Mouse (Mus musculus): ENCODE data around the gene Atg7. TPM values are rescaled to one million over a fixed set of nuclear protein-coding genes. Genes with fewer than 3 reads are reported as not detected.

Atg7 gene
- total RNA-seq, 4 experiments from 2014 or later: 21.0 to 28.8 (median 28.3) TPM

DNA sequence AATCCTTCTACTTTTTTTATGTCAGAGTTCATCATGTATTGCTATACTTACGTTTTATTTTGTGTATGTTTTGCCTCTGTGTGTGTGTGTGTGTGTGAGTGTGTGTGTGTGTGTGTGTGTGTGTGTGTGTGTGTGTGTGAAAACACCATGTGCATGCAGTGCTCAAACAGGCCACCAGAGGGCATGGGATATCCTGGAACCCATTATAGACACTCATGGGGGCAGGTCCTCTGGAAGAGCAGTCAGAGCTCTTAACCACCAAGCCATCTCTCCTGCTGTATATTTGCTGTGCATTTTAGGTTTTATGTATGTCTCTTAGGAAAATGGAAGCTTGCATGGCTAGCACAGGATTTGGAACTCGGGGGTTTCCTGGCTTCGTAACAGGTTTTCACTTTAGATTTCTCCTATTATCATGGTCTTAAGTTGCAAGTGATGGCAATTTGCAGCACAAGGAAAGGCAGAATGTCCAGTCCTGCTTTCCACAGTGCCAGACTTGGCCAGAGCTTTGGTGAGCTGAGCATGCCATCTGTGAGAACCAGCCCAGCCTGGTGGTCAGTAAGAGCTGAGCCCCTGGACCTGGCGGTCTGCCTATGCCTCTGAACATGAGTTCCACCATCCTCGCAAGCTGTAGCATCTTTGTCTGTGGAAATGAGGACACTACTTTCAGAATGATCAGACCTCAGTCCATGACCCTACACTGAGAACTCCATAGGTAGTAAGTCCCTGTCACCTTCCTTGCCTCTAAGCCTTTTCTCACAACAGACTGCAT lies 172.2 kb downstream of the Atg7 start:
- DNase-seq (ENCODE audit: low spot score in 2 of 2): no peak

DNA sequence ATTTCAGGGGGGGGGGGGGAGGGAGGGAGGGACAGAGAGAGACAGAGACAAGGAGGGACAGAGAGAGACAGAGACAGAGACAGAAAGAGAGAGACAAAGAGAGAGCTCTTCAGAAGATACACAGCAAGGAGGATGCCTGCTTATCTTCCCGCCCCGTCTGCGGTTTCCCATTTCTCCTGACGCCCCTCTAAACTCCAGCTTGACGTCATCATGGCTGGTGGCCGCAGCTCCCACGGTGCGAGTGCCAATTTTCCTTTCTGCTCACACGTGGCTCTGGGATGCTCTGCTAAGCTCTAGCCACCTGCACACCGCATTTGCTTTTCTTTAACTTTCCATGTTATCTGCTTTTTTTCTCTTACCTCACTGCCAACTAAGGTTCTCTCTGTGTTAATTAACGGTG lies 175.1 kb downstream of the Atg7 start:
- DNase-seq (ENCODE audit: low spot score in 2 of 2): no peak

DNA sequence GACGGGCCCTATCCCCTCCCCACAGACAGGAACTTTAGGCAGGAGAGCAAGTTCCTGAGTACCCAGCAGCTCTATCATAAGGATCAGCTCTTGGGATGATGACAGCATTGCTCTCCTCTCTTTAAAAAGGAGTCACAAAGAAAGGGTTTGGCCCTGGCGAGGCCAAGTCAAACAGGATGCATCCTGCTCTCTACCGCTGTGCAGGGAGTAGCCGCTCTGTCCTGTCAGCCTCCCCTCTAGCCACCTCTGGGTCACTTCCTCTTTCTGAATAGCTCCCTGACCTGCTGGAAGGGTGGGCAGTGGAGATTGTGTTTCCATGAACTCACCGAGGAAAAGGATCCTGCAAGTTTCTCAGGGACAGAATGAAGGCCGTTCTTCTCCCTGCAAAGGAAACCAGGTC lies 175.6 kb downstream of the Atg7 start:
- no peak for DNase-seq (ENCODE audit: low spot score in 2 of 2)

DNA sequence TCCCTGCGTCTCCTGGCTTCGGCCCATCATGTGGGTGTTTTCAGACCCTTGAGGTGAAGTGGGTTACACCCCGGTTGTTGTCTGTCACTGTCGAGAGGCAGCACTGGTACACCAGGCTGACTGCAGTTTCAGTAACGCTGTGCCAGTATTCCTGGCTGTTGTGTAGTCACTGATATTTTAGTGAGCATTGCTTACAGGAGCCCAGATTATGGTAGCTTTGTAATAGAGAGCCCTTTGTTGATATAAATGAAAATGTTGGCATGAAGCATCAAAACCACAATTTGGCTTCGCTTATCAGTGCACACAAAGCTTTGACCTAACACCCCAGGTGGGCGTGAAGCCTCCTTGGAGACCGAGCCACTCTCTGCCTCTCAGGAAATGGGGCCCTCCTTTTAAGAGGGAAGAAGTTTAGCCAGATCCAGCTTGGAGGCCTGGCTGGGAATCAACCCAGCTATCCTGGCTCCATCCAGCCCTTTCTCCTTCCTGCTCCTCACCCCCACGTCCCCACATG lies 177.1 kb downstream of the Atg7 start:
- no peak for DNase-seq (ENCODE audit: low spot score in 2 of 2)

DNA sequence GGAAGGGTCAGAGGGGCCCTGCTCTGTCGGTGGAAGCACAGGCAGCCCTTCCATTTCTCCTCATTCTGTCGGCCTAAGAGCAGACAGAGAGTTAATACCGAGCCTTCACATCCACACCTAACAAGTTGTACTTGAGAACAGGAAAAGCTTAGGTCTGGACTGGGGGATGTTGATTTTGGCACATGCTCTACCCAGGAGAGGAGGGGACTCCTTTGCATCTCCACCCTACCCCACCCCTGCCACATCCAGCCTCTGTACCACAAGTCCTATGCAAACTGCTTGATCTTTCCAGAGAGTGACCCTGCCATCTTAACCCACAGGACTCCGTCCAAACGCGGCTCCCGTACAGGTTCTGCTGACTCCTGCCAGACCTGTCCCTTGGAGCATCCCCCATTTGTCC lies 178.7 kb downstream of the Atg7 start:
- DNase-seq (ENCODE audit: low spot score in 2 of 2): no peak

DNA sequence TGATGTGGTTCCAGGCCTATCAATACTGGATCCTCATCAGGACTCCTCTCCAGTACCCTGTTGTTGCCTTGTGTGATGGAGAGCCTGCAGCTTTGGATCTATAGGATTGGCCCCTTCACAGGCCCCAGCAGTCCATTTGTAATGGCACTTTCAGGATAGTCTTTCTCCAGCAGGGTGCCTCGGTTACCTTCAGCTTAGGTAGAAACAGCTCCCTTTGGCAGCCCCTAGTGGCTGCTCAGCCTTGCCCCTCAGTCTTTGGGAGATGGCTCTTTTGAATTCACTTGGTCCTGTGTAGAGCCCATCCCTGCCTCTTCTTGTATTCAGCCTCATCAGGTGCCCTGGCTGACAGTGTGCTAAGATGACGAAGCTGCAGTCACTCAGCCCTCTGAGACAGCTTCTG lies 184.0 kb downstream of the Atg7 start:
- DNase-seq (ENCODE audit: low spot score in 2 of 2): no peak

DNA sequence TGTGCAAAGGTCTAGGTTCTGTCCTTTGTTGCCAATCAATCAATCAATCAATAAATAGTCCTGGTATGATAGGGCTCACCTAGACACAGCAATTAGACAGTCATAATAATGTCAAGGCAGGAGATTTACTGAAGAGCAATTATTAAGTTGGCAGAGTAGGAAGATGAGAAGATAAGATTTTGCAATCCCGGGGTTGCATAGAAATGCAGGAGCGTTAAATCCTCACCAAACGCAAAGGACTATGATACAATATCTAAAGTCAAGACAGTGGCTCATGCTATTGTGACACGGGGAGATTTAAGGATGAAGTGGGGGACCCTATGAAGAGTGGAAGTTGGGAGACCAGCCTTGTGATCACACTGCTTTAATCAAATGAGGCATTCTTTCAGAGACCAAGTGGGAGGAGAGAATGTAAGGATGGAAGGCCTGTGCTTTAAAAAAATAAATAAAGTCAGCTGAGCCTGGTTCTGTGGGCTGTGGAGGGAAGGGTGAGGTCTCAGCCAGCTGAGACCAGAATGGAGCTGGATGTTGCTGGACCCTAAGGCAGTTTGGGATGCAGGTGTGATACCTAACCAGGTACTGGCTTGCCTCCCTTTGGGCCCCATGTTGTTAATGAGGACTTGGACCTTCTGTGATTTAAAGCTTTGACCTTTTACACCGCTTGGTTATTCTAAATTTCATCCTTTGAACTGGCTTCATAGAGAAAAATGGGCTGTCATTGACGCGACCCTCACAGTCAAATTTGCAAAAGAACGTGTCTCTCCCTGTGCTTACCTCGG lies 187.0 kb downstream of the Atg7 start:
- DNase-seq (ENCODE audit: low spot score in 2 of 2): no peak

DNA sequence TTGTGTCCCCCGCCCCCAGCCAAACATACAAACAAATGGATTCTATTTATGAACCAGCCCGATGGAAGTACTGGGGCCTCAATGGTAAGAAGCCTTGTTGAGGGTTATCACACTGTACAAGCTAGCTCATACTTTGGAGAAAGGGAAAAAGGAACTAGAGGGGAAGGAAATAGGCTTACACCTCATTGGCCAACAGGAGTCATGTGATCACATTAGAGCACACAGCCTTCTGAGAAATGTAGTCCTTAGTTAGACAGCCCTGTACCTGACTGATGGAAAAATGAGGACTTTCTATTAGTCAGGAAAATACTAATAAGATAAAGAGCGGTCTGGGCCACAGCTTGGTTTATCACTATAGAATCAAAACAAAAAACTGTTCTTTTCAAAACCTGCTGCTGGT lies 188.9 kb downstream of the Atg7 start:
- no peak for DNase-seq (ENCODE audit: low spot score in 2 of 2)

DNA sequence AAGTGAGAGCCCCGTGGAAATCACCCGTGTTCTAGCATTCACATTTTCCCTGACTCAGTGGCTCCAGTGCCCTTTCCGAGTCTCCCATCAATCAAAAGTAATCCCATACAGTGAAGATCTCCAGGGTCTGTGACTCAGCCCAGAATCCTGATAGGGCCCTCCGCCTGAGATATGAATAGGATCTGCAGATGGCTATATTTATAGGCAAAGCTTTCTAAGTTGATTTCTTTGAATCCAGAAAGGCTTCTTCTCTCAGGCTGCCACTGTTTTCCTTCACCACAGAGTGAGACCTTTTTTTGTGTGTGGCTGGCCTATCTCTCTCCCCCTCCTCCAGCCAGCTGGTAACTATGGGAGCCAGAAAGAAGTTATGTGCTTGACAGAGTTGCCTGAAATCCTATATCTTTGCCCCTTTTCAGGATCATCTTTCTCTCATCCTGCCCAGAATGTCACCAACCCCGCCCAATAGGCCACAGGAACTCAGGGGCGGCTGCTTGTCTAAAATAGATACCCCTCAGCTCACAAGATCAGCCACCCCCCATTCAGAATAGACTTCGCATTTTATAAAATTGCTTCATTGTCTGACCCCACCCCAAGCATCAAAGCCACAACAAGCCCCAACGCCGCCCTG lies 190.3 kb downstream of the Atg7 start:
- no peak for DNase-seq (ENCODE audit: low spot score in 2 of 2)

DNA sequence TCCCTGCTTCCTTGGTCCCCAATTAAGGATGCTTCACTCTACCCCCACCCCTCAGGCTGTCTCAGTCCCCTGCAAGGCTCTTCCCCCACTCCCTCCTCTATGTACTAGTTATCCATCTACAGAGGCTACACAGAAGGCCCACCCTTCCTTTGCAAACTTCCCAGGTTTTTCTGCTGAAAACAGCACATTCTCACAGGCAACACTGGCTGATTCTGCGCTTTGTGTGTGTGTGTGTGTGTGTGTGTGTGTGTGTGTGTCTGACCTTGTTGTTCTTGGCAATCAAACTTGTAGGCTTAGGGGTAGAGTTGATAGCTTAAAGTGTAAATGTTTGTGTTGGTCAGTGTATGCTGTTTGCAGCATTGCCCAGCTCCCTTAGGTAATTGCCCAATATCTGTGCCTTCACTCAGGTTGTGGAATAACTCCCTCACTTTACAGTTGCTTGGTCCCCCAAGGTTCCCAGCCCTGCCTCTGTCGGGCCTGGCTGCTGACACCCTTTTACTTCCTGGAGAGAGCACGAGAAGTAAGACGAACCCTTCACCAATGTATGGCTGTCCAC lies 191.0 kb downstream of the Atg7 start:
- DNase-seq (ENCODE audit: low spot score in 2 of 2): no peak

DNA sequence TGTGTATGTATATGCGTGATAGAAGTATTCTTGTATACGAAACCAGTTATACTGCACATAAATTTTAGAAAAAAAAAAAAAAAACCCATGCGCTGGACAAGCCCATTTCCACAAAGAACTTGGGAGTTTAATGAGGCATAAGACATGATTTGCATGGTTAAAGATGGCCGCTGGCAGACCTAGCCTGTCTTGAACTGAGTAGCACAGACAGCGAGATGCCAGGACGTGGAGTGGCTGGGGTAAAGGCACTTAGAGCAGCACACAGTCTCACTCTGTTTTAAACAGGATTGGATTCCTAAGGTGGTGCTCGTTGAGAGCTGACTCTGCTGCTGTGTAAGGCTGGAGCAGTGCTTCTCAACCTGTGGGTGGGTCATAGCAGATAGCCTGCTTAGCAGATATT lies 192.4 kb downstream of the Atg7 start:
- DNase-seq (ENCODE audit: low spot score in 2 of 2): no peak

DNA sequence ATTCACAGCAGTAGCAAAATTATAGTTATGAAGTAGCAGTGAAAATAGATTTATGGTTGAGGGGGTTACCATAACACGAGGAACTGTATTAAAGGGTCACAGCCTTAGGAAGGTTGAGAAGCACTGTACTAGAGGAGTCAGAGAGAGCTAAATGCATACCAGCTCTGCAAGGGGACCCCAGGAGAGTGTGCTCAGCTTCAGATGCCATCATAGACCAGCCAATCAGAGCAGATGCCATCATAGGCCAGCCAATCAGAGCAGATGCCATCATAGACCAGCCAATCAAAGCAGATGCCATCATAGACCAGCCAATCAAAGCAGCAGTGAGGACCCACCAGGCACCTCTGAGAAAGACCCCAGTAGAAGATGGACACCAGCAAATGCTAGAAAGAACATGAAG lies 192.9 kb downstream of the Atg7 start:
- DNase-seq (ENCODE audit: low spot score in 2 of 2): no peak

DNA sequence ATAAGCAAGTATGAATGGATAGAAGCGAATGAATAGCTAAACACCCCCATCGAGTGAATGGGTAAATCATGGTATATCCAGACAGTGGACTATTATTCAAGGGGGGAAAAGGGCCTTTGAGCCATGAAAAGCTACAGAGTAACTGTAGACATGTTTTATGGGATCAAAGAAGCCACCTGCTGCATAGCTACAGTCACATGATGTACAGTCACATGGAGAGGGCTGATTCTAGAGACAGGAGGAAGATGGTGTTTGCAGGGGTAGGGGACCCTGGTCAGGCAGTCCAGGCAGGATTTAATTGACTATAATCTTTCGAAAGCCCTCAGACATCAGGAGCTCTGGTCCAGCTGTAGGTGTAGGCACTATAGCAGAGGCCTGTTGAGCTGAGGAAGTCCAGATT lies 193.5 kb downstream of the Atg7 start:
- DNase-seq (ENCODE audit: low spot score in 2 of 2): no peak

DNA sequence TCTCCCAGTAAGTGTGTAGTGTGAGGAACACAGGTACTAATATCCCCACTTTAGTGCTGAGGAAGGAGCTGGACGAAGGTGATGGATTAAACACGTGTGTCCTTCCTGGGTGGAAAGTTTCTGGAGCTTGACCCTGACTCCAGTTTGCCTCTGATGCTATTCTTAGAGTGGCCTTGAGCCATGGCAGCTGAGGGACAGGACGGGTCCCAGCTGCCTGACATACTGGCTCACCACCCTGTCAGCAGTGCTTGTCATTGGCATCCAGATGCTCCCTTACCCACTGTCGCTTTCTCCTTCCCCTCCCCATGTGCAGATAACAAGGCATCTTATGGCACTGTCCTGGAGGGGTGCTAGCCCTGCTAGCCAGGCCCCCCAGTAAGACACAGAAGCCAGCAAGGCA lies 196.0 kb downstream of the Atg7 start:
- no peak for DNase-seq (ENCODE audit: low spot score in 2 of 2)

DNA sequence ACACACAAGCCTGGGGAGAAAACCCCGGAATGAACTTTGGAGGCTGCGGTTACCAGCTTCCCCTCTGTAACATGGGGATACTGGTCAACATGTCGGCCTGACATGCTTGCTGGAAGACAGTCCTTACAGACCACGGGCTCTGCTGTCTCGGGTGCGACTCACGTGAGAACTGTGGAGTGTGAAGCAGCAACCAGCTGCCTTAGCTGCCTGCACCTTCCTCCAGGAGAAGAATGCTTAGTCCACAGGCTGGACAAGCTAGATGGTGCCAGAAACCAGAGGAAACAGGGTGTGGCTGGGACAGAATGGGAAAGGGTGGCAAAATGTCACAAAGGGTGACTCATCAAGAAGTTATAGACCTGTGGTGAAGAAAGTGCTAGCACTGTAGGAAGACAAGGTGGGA lies 197.1 kb downstream of the Atg7 start:
- no peak for DNase-seq (ENCODE audit: low spot score in 2 of 2)

DNA sequence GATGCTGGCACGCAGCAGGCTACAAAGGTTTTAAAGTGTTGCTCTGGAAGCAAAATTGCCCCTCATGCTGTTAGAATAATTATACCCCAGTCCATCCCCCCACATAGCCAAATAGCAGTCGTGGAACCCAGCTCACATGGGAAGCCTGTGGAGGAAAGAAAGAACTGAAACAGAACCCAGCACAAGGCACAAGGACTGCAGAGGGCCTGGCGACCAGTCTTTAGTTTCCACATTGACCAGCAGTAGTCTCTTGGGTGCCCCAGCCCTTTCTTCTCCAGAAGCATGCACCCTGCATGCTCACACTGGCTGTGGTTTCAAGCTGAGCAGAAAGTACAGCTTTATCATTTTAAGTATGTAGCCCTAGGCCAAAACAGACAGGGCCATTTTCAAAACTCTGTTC lies 199.2 kb downstream of the Atg7 start:
- DNase-seq (ENCODE audit: low spot score in 2 of 2): no peak

DNA sequence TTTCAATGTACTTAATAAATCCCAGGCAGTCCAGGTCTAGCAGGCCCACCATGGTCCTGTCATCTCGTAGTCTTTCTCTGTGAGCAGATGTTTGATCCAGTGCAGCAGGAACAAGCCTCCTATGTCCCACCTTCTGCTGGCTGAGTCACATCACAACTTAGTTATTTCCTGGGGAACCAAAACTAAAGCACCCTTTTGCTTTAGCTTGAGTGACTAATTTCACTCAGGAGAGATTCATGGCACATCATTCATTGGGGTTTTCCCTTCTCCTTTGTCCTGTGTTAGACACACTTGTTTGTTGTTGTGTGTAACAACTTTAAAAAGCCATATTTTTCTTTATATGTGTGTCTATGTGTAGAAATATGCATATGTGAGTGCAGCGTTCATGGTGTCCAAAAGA lies 200.0 kb downstream of the Atg7 start:
- DNase-seq (ENCODE audit: low spot score in 2 of 2): no peak

DNA sequence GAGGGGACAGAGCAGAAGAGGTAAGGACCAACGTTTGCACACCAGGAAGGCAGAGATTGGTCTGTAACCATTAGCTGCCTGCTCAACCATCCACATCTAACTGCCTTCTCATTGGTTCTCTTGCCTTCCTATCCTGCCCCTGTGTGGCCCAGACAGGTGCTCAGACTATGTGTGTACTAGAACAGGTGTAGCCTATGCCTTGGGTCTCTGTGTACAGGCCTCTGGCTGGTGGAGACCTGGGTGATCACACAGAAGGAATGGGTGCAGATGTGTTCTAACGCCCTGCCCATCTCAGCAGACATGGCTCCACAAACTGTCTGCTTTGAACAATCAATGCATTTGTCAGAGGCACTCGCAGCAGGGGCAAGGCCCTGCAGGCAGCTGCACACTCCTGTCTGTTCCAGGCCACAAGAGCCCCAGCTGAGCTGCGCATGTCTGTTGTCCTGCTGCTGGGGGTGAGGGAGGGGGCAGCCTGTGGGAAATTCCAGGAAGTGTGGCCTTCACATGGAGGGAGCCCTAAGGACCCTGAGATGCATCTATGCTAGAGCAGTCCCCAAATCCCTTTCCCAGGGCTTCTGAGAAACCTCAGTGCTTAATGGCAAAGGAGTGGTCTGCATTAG lies 203.4 kb downstream of the Atg7 start:
- no peak for DNase-seq (ENCODE audit: low spot score in 2 of 2)

DNA sequence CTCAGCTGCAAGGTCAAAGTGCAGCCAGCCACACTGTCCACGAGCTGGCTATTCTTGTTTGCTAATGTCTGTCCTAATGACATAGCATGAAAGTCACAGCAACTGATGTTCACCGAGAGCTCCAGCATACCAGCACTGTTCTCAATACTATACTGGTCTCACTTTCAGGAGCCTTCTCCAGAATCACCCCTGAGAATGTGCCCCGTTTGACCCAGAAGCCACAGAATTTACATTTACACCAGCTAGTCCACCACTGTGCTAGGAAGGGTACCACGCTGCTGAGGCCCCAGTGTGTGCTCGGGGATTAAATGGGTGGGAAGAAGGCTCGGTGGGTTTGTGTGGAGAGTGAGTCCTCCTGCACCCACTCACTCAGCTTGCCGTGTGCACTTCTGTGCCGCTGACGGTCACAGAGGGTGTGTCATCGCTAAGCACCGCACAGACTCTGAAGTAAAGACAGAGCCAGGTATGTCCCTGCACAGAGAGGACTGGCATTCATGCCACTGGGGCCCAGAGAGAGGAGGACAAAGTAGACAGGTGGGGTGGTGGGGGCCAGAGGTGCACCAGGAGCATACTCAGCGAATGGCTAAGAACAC lies 204.8 kb downstream of the Atg7 start:
- DNase-seq (ENCODE audit: low spot score in 2 of 2): no peak

DNA sequence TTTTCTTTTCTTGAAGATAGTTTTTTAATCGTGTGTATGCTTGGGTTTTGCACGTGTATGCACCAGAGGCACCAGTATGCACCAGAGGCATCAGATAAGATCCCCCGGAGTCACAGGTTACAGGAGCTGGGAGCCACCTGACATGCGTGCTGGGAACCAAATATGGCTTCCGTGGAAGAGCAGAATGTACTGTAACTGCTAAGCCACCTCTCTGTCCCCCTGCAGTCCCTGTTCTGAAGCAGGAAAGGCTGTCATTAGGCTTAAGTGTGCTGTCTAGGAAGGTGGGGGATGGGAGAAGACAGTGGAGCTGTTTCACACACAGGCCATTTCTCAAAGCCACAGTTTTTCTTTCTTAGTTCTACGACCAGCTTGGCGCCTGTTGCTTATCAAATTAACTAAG lies 205.9 kb downstream of the Atg7 start:
- no peak for DNase-seq (ENCODE audit: low spot score in 2 of 2)

DNA sequence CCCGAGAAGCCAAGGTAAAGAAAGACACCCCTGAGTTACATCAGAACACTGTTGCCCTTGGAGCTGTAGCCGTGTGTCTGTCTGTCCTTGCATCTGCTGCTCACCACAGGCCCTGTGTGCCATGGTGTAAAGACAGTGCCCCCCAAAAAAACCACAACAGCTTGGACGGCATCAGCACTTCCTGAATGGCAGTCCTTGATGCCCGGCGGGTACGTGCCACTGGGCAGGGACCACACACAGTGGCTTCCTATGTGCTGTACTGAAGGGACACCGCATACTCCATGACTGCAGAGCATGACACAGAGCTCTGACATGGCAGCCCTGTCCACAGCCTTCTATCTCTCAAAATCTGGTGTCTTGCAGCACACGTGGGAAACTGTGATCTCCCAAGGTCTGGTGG lies 206.9 kb downstream of the Atg7 start:
- no peak for DNase-seq (ENCODE audit: low spot score in 2 of 2)

All from layer of hippocampus, adult 8-10 months (tissue).